In the genomic region with DNA sequence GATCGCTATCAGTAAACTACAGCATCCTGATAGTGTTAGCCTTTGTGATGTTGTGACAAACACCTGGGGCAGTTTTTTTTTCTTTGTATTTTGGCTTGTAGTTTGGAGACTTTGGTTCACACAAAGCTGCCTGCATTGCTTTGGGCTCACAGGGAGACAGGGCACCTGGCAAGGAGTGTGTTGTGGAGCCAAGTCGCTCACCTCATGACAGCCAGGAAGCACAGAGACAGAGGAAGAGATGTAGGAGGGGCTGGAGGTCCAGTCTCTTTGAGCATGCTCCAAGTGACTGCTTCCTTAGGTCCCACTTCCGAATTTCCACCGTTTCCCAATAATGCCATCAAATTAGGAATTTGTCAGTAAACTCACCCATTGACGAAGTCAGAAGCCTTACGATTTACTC, we compare ENCODE assay signal across 33 mouse cellular contexts.
"Had no signal": no experiment of that assay in that cellular context is flagged by ENCODE, and none has a peak within 500 bp of the region (broad histone marks: within the 10 kb centered on the region; RNA-seq: fewer than 3 reads in every experiment).

No protein-coding gene starts in this region.

- H3K27ac ChIP-seq: heart, embryonic 10.5 days; heart, embryonic 13.5 days; heart, embryonic 15.5 days; hindbrain, embryonic 10.5 days; hindbrain, embryonic 12.5 days; hindbrain, embryonic 13.5 days; hindbrain, embryonic 14.5 days; hindbrain, embryonic 15.5 days; hindbrain, postnatal 0 days; intestine, embryonic 15.5 days; kidney, embryonic 15.5 days; kidney, postnatal 0 days had no signal

- H3K4me2 ChIP-seq: heart, embryonic 11.5 days; heart, embryonic 12.5 days; heart, embryonic 13.5 days; heart, embryonic 15.5 days; hindbrain, embryonic 12.5 days; hindbrain, embryonic 13.5 days; hindbrain, embryonic 14.5 days; hindbrain, embryonic 15.5 days; intestine, embryonic 15.5 days; kidney, embryonic 15.5 days had no signal

- H3K9ac ChIP-seq: heart, embryonic 12.5 days; heart, embryonic 13.5 days; heart, embryonic 15.5 days; hindbrain, embryonic 12.5 days; hindbrain, embryonic 13.5 days; hindbrain, embryonic 14.5 days; hindbrain, embryonic 15.5 days; intestine, embryonic 15.5 days; kidney, embryonic 15.5 days had no signal

- H3K36me3 ChIP-seq: heart, embryonic 10.5 days; heart, embryonic 12.5 days; heart, embryonic 13.5 days; heart, embryonic 15.5 days; hindbrain, embryonic 10.5 days; hindbrain, embryonic 12.5 days; hindbrain, embryonic 13.5 days; hindbrain, embryonic 15.5 days; intestine, embryonic 15.5 days; kidney, embryonic 15.5 days had no signal

- H3K4me1 ChIP-seq: heart, embryonic 10.5 days; heart, embryonic 12.5 days; intestine, embryonic 15.5 days had no signal

- DNase-seq: heart, postnatal 10 days; heart, postnatal 14 days; heart, postnatal 36 days; heart, postnatal 4 days; kidney, adult 11 months; kidney, adult 18-20 months; kidney, adult 2 months; kidney, adult 8-10 months; kidney, adult 9 months; kidney, postnatal 10 days; kidney, postnatal 14 days; kidney, postnatal 25 days; kidney, postnatal 36 days; kidney, postnatal 4 days had no signal

- H3K9me3 ChIP-seq: heart, embryonic 10.5 days; heart, embryonic 12.5 days; heart, embryonic 15.5 days; hindbrain, embryonic 10.5 days; hindbrain, embryonic 12.5 days; hindbrain, embryonic 13.5 days; hindbrain, embryonic 15.5 days; intestine, embryonic 15.5 days; kidney, embryonic 15.5 days had no signal

- H3K27me3 ChIP-seq: heart, embryonic 12.5 days; heart, embryonic 13.5 days; heart, embryonic 15.5 days; hindbrain, embryonic 12.5 days; hindbrain, embryonic 13.5 days; hindbrain, embryonic 15.5 days; intestine, embryonic 15.5 days; kidney, embryonic 15.5 days had no signal

- H3K4me3 ChIP-seq: heart, embryonic 10.5 days; heart, embryonic 12.5 days; heart, embryonic 13.5 days; heart, embryonic 15.5 days; hindbrain, embryonic 10.5 days; hindbrain, embryonic 12.5 days; hindbrain, embryonic 13.5 days; hindbrain, embryonic 15.5 days; intestine, embryonic 15.5 days; kidney, embryonic 15.5 days; layer of hippocampus, adult 2 months had no signal

- ATAC-seq: hindbrain, embryonic 16.5 days; hindbrain, postnatal 0 days; inflammation-experienced regulatory T-cells, adult 6 months; intestine, embryonic 15.5 days; intestine, embryonic 16.5 days; intestine, postnatal 0 days had no signal
